In genomic region chr8:84638555-84639161, GRCm38 (mm10) we compare ENCODE assay signal across 8 mouse cellular contexts. TPM values are rescaled to one million over a fixed set of nuclear protein-coding genes. Genes with fewer than 3 reads are reported as not detected.
DNase-seq lines count a peak whose midpoint lies in the region; ATAC-seq lines count a peak whose summit lies in the region.

No protein-coding gene starts in this region.

- H3K27me3 ChIP-seq in forebrain, embryonic 13.5 days: no peaks in the 10 kb centered on the region
- H3K27me3 ChIP-seq in intestine, embryonic 14.5 days (replicated peaks; ENCODE audit: control insufficient read depth, insufficient read depth, low read length): no peaks in the 10 kb centered on the region
- H3K27me3 ChIP-seq in stomach, embryonic 14.5 days (ENCODE audit: control insufficient read depth, insufficient read depth, low read length): no peaks in the 10 kb centered on the region

- no peaks in the 10 kb centered on the region for H3K9me3 ChIP-seq in forebrain, embryonic 13.5 days (replicated peaks)
- no peaks in the 10 kb centered on the region for H3K9me3 ChIP-seq in intestine, embryonic 14.5 days (ENCODE audit: control insufficient read depth, low read length)
- H3K9me3 ChIP-seq in stomach, embryonic 14.5 days (ENCODE audit: control insufficient read depth, low read depth, low read length): no peaks in the 10 kb centered on the region

- H3K4me2 ChIP-seq in forebrain, embryonic 13.5 days: peak overlapping the region; percentile 84
- peak overlapping the region; percentile 81 for H3K4me2 ChIP-seq in intestine, embryonic 14.5 days (ENCODE audit: low read length)
- peak overlapping the region; percentile 77 for H3K4me2 ChIP-seq in stomach, embryonic 14.5 days (replicated peaks; ENCODE audit: low read depth, low read length)

- peak; percentile 6; the same call in 1 of the 2 replicates for ATAC-seq in forebrain, embryonic 13.5 days
- peak; percentile 54 for ATAC-seq in intestine, embryonic 14.5 days (replicated peaks; ENCODE audit: low FRiP score, low TSS enrichment, low read depth)
- peak; percentile 26 for ATAC-seq in stomach, embryonic 14.5 days (ENCODE audit: insufficient number of reproducible peaks, insufficient read depth, low FRiP score, low read depth)

- H3K79me2 ChIP-seq in macrophage (ENCODE audit: inconsistent target): no peaks in the 10 kb centered on the region

- H3K36me3 ChIP-seq in forebrain, embryonic 13.5 days (ENCODE audit: poor library complexity, severe bottlenecking): peaks cover 2% of the 10 kb centered on the region; the same call in 1 of the 2 replicates
- H3K36me3 ChIP-seq in intestine, embryonic 14.5 days (ENCODE audit: control insufficient read depth, insufficient read depth, low read length): no peaks in the 10 kb centered on the region
- no peaks in the 10 kb centered on the region for H3K36me3 ChIP-seq in macrophage (ENCODE audit: inconsistent target)
- no peaks in the 10 kb centered on the region for H3K36me3 ChIP-seq in stomach, embryonic 14.5 days (ENCODE audit: control insufficient read depth, insufficient read depth, low read length)

- DNase-seq in kidney, adult 11 months: peak; percentile 36
- DNase-seq in kidney, adult 9 months: no peak
- peak; percentile 50 for DNase-seq in adrenal gland, postnatal 25 days
- no peak for DNase-seq in intestine, embryonic 14.5 days (ENCODE audit: low spot score)
- no peak for DNase-seq in frontal cortex, postnatal 14 days (ENCODE audit: low spot score in 2 of 2)

- H3K4me1 ChIP-seq in forebrain, embryonic 13.5 days: peaks cover 30% of the 10 kb centered on the region
- H3K4me1 ChIP-seq in intestine, embryonic 14.5 days (replicated peaks; ENCODE audit: control insufficient read depth, insufficient read depth, low read length): peaks cover 16% of the 10 kb centered on the region
- 0 out of 2 replicates have a peak, but pooled peaks cover 8% of the 10 kb centered on the region for H3K4me1 ChIP-seq in stomach, embryonic 14.5 days (ENCODE audit: control insufficient read depth, insufficient read depth, low read length)

- H3K27ac ChIP-seq in forebrain, embryonic 13.5 days: peak overlapping the region; percentile 89
- H3K27ac ChIP-seq in intestine, embryonic 14.5 days (ENCODE audit: low read depth): peak overlapping the region; percentile 92
- H3K27ac ChIP-seq in macrophage: no peak overlapping the region
- H3K27ac ChIP-seq in stomach, embryonic 14.5 days (ENCODE audit: low read length): peak overlapping the region; percentile 92

- peak overlapping the region; percentile 80 for H3K9ac ChIP-seq in forebrain, embryonic 13.5 days
- peak overlapping the region; percentile 69 for H3K9ac ChIP-seq in intestine, embryonic 14.5 days (ENCODE audit: low read length)
- peak overlapping the region; percentile 69 for H3K9ac ChIP-seq in stomach, embryonic 14.5 days (replicated peaks; ENCODE audit: low read depth, low read length)

- WGBS in forebrain, embryonic 13.5 days: under 1% methylated on average over 26 of the region's 52 CpGs
- WGBS in intestine, embryonic 14.5 days: 1% methylated on average over 47 of the region's 52 CpGs
- WGBS in macrophage (ENCODE audit: missing documents): 3% methylated on average over 31 of the region's 52 CpGs
- under 1% methylated on average over 38 of the region's 52 CpGs for WGBS in stomach, embryonic 14.5 days

- peak overlapping the region; percentile 49 for H3K4me3 ChIP-seq in forebrain, embryonic 13.5 days
- H3K4me3 ChIP-seq in intestine, embryonic 14.5 days (ENCODE audit: low read depth, low read length): peak overlapping the region; percentile 55
- peak overlapping the region; percentile 15; the same call in 1 of the 2 replicates for H3K4me3 ChIP-seq in macrophage (ENCODE audit: inconsistent target)
- H3K4me3 ChIP-seq in stomach, embryonic 14.5 days (ENCODE audit: low read depth, low read length): peak overlapping the region; percentile 52

RNA-seq across cellular contexts. Expression of gene Ier2, which starts 24.0 kb away (rescaled TPM):
- total RNA-seq in adrenal gland, postnatal 25 days (2021): 19.6 and 22.3 TPM in 2 replicates
- polyA plus RNA-seq in forebrain, embryonic 13.5 days (2015; fragmentation: Nextera tagmentation; extraction: Ambion mirVana): 35.2 and 35.4 TPM in 2 replicates
- 73.2 and 75.5 TPM in 2 replicates for polyA plus RNA-seq in intestine, embryonic 14.5 days (2014; fragmentation: Nextera tagmentation; extraction: Ambion mirVana)
- total RNA-seq in macrophage (2018; cell fraction: chromatin; rRNA removed): 100 to 1,000 TPM in 11 of 26 experiments, 10 to 100 TPM in 14, 1 to 10 TPM in 1; 8.1 to 794 (median 83.2) TPM
- 1,000 to 10,000 TPM in 1 of 26 experiments, 100 to 1,000 TPM in 16, 10 to 100 TPM in 9; 12.7 to 1,041 (median 226) TPM for total RNA-seq in macrophage (2018; cell fraction: cytosol; rRNA removed)
- 1,000 to 10,000 TPM in 1 of 26 experiments, 100 to 1,000 TPM in 15, 10 to 100 TPM in 10; 18.1 to 1,358 (median 213) TPM for total RNA-seq in macrophage (2018; cell fraction: nucleus; rRNA removed)
- polyA plus RNA-seq in macrophage (2018): 13.1 to 24.0 TPM (median 23.6 TPM) in 3 replicates
- polyA plus RNA-seq in stomach, embryonic 14.5 days (2014; fragmentation: Nextera tagmentation; extraction: Ambion mirVana): 73.1 and 83.4 TPM in 2 replicates

RNA-seq across cellular contexts. Expression of gene Trmt1, which starts 47.4 kb away (rescaled TPM):
- 75.1 and 83.9 TPM in 2 replicates for total RNA-seq in adrenal gland, postnatal 25 days (2021)
- polyA plus RNA-seq in forebrain, embryonic 13.5 days (2015; fragmentation: Nextera tagmentation; extraction: Ambion mirVana): 53.5 and 59.1 TPM in 2 replicates
- 85.9 and 87.0 TPM in 2 replicates for polyA plus RNA-seq in intestine, embryonic 14.5 days (2014; fragmentation: Nextera tagmentation; extraction: Ambion mirVana)
- total RNA-seq in macrophage (2018; cell fraction: chromatin; rRNA removed): 100 to 1,000 TPM; 145 to 258 (median 188) TPM
- total RNA-seq in macrophage (2018; cell fraction: cytosol; rRNA removed): 10 to 100 TPM; 23.1 to 41.2 (median 31.8) TPM
- total RNA-seq in macrophage (2018; cell fraction: nucleus; rRNA removed): 100 to 1,000 TPM in 18 of 26 experiments, 10 to 100 TPM in 8; 58.4 to 242 (median 112) TPM
- polyA plus RNA-seq in macrophage (2018): 24.6 to 51.1 TPM (median 43.5 TPM) in 3 replicates
- 64.6 and 65.7 TPM in 2 replicates for polyA plus RNA-seq in stomach, embryonic 14.5 days (2014; fragmentation: Nextera tagmentation; extraction: Ambion mirVana)

RNA-seq across cellular contexts. Expression of gene Nacc1, which starts 49.0 kb away (rescaled TPM):
- 73.9 and 76.0 TPM in 2 replicates for total RNA-seq in adrenal gland, postnatal 25 days (2021)
- 16.1 and 18.6 TPM in 2 replicates for polyA plus RNA-seq in forebrain, embryonic 13.5 days (2015; fragmentation: Nextera tagmentation; extraction: Ambion mirVana)
- 23.7 and 25.0 TPM in 2 replicates for polyA plus RNA-seq in intestine, embryonic 14.5 days (2014; fragmentation: Nextera tagmentation; extraction: Ambion mirVana)
- total RNA-seq in macrophage (2018; cell fraction: chromatin; rRNA removed): 10 to 100 TPM; 29.2 to 67.2 (median 42.0) TPM
- total RNA-seq in macrophage (2018; cell fraction: cytosol; rRNA removed): 10 to 100 TPM; 49.3 to 73.4 (median 60.7) TPM
- total RNA-seq in macrophage (2018; cell fraction: nucleus; rRNA removed): 10 to 100 TPM; 42.8 to 95.1 (median 62.2) TPM
- polyA plus RNA-seq in macrophage (2018): 42.2 to 61.4 TPM (median 49.6 TPM) in 3 replicates
- 25.1 and 25.7 TPM in 2 replicates for polyA plus RNA-seq in stomach, embryonic 14.5 days (2014; fragmentation: Nextera tagmentation; extraction: Ambion mirVana)

Comparison
In these comparisons a context has a peak if more than half of its experiments do, and no peak if none do; other contexts are left out.
1. DNase-seq: peak in kidney, adult 11 months (single experiment) and adrenal gland, postnatal 25 days (single experiment); none in kidney, adult 9 months (single experiment), intestine, embryonic 14.5 days (single experiment) and frontal cortex, postnatal 14 days (0 of 2).
2. Peak in every context shown above with its lines, with median percentiles within 50 percentile points of each other: ATAC-seq, H3K4me2 ChIP-seq, H3K4me3 ChIP-seq and H3K9ac ChIP-seq.